Mouse (Mus musculus): ENCODE measurements at regions not wholly inside any gene's neighbourhood (a gene's known extent, or its start where the extent isn't known, plus 50 kb on each side); places are given as distances from the start of the nearest gene placed in this dataset.
"Not testable (repeated sequence)": the region's sequence is repeated elsewhere in the genome, so short reads cannot be mapped to it uniquely, and the experiment has no call there.

GRCm38 (mm10) chr10:23733679-23734078 is 53.4 kb downstream of the Rps12 start:
- WGBS, result 9% methylated on average over 2 of the region's 2 CpGs
- peak; percentile 24 for DNase-seq
- no peaks in the 10 kb centered on the region for H3K4me1 ChIP-seq (ENCODE audit: control insufficient read depth, insufficient read depth, low read length)
- no peak overlapping the region for H3K4me3 ChIP-seq (replicated peaks; ENCODE audit: low read depth, low read length)
- no peaks in the 10 kb centered on the region for H3K9me3 ChIP-seq (ENCODE audit: control insufficient read depth, low read length)
- no peak for ATAC-seq (ENCODE audit: low FRiP score, low TSS enrichment)
- 0 out of 2 replicates have a peak overlapping the region, but pooled peaks have one; percentile 13 for H3K27ac ChIP-seq (replicated peaks; ENCODE audit: low read depth, low read length)
- no peaks in the 10 kb centered on the region for H3K36me3 ChIP-seq (ENCODE audit: control insufficient read depth, insufficient read depth, low read length)
- no peak overlapping the region for H3K4me2 ChIP-seq (ENCODE audit: low read length)
- H3K9ac ChIP-seq (replicated peaks; ENCODE audit: low read length), result no peak overlapping the region
- no peaks in the 10 kb centered on the region for H3K27me3 ChIP-seq (ENCODE audit: control insufficient read depth, insufficient read depth, low read length)

GRCm38 (mm10) chr10:23725960-23726714 is 60.9 kb downstream of the Rps12 start:
- not testable (repeated sequence) for H3K27ac ChIP-seq (replicated peaks; ENCODE audit: low read depth, low read length); H3K9ac ChIP-seq (replicated peaks; ENCODE audit: low read length); H3K36me3 ChIP-seq (ENCODE audit: control insufficient read depth, insufficient read depth, low read length); H3K9me3 ChIP-seq (ENCODE audit: control insufficient read depth, low read length); ATAC-seq (ENCODE audit: low FRiP score, low TSS enrichment); H3K4me1 ChIP-seq (ENCODE audit: control insufficient read depth, insufficient read depth, low read length); H3K4me2 ChIP-seq (ENCODE audit: low read length); H3K27me3 ChIP-seq (ENCODE audit: control insufficient read depth, insufficient read depth, low read length); H3K4me3 ChIP-seq (replicated peaks; ENCODE audit: low read depth, low read length)
- WGBS, result 85% methylated on average over 26 of the region's 28 CpGs
- peak; percentile 5 for DNase-seq

GRCm38 (mm10) chr10:23718124-23718523 is 69.0 kb downstream of the Rps12 start:
- Histone ChIP-seq H3K4me2 (ENCODE audit: low read length) (no peak overlapping the region), H3K27ac (replicated peaks; ENCODE audit: low read depth, low read length) (no peak overlapping the region), H3K9ac (replicated peaks; ENCODE audit: low read length) (no peak overlapping the region), H3K9me3 (ENCODE audit: control insufficient read depth, low read length) (no peaks in the 10 kb centered on the region), H3K4me3 (replicated peaks; ENCODE audit: low read depth, low read length) (no peak overlapping the region), H3K27me3 (ENCODE audit: control insufficient read depth, insufficient read depth, low read length) (no peaks in the 10 kb centered on the region), H3K36me3 (ENCODE audit: control insufficient read depth, insufficient read depth, low read length) (no peaks in the 10 kb centered on the region), H3K4me1 (ENCODE audit: control insufficient read depth, insufficient read depth, low read length) (no peaks in the 10 kb centered on the region)
- WGBS, result 29% methylated on average over 7 of the region's 7 CpGs
- peak; percentile 8 for DNase-seq
- no peak for ATAC-seq (ENCODE audit: low FRiP score, low TSS enrichment)

- WGBS, result 94% methylated on average over 10 of the region's 10 CpGs
- ATAC-seq (ENCODE audit: low FRiP score, low TSS enrichment), result no peak
Observed at GRCm38 (mm10) chr10:23715511-23715910, 71.6 kb downstream of the Rps12 start.

GRCm38 (mm10) chr10:23715101-23715500 is 72.0 kb downstream of the Rps12 start:
- Histone ChIP-seq H3K4me2 (ENCODE audit: low read length) (no peak overlapping the region), H3K4me3 (replicated peaks; ENCODE audit: low read depth, low read length) (no peak overlapping the region), H3K36me3 (ENCODE audit: control insufficient read depth, insufficient read depth, low read length) (no peaks in the 10 kb centered on the region), H3K9ac (replicated peaks; ENCODE audit: low read length) (no peak overlapping the region), H3K4me1 (ENCODE audit: control insufficient read depth, insufficient read depth, low read length) (no peaks in the 10 kb centered on the region), H3K9me3 (ENCODE audit: control insufficient read depth, low read length) (no peaks in the 10 kb centered on the region), H3K27me3 (ENCODE audit: control insufficient read depth, insufficient read depth, low read length) (no peaks in the 10 kb centered on the region), H3K27ac (replicated peaks; ENCODE audit: low read depth, low read length) (no peak overlapping the region)
- WGBS, result 96% methylated on average over 7 of the region's 7 CpGs
- DNase-seq (no peak), ATAC-seq (ENCODE audit: low FRiP score, low TSS enrichment) (no peak)

More at GRCm38 (mm10) chr10:23715511-23715910, 71.6 kb downstream of the Rps12 start:
- no peak overlapping the region for H3K4me3 ChIP-seq (replicated peaks; ENCODE audit: low read depth, low read length)
- H3K27ac ChIP-seq (replicated peaks; ENCODE audit: low read depth, low read length), result no peak overlapping the region
- no peaks in the 10 kb centered on the region for H3K27me3 ChIP-seq (ENCODE audit: control insufficient read depth, insufficient read depth, low read length)
- no peaks in the 10 kb centered on the region for H3K36me3 ChIP-seq (ENCODE audit: control insufficient read depth, insufficient read depth, low read length)
- no peaks in the 10 kb centered on the region for H3K4me1 ChIP-seq (ENCODE audit: control insufficient read depth, insufficient read depth, low read length)
- no peak overlapping the region for H3K4me2 ChIP-seq (ENCODE audit: low read length)
- no peak overlapping the region for H3K9ac ChIP-seq (replicated peaks; ENCODE audit: low read length)
- DNase-seq, result no peak
- H3K9me3 ChIP-seq (ENCODE audit: control insufficient read depth, low read length), result no peaks in the 10 kb centered on the region

GRCm38 (mm10) chr10:23712691-23713378 is 74.2 kb downstream of the Rps12 start:
- H3K9me3 ChIP-seq (ENCODE audit: control insufficient read depth, low read length), result no peaks in the 10 kb centered on the region
- H3K36me3 ChIP-seq (ENCODE audit: control insufficient read depth, insufficient read depth, low read length), result no peaks in the 10 kb centered on the region
- no peak overlapping the region for H3K4me3 ChIP-seq (replicated peaks; ENCODE audit: low read depth, low read length)
- H3K4me1 ChIP-seq (ENCODE audit: control insufficient read depth, insufficient read depth, low read length), result no peaks in the 10 kb centered on the region
- no peak overlapping the region for H3K9ac ChIP-seq (replicated peaks; ENCODE audit: low read length)
- no peaks in the 10 kb centered on the region for H3K27me3 ChIP-seq (ENCODE audit: control insufficient read depth, insufficient read depth, low read length)
- no peak overlapping the region for H3K4me2 ChIP-seq (ENCODE audit: low read length)
- WGBS, result 69% methylated on average over 5 of the region's 5 CpGs
- no peak overlapping the region for H3K27ac ChIP-seq (replicated peaks; ENCODE audit: low read depth, low read length)
- no peak for DNase-seq
- 0 out of 2 replicates have a peak, but pooled peaks have one; percentile 10 for ATAC-seq (ENCODE audit: low FRiP score, low TSS enrichment)

- no peak overlapping the region for H3K9ac ChIP-seq (replicated peaks; ENCODE audit: low read length)
- no peak overlapping the region for H3K27ac ChIP-seq (replicated peaks; ENCODE audit: low read depth, low read length)
- no peaks in the 10 kb centered on the region for H3K27me3 ChIP-seq (ENCODE audit: control insufficient read depth, insufficient read depth, low read length)
- no peaks in the 10 kb centered on the region for H3K4me1 ChIP-seq (ENCODE audit: control insufficient read depth, insufficient read depth, low read length)
- ATAC-seq (ENCODE audit: low FRiP score, low TSS enrichment), result peak; percentile 15; the same call in 1 of the 2 replicates
- no peaks in the 10 kb centered on the region for H3K36me3 ChIP-seq (ENCODE audit: control insufficient read depth, insufficient read depth, low read length)
- DNase-seq, result peak; percentile 40
- H3K4me3 ChIP-seq (replicated peaks; ENCODE audit: low read depth, low read length), result no peak overlapping the region
- WGBS, result 52% methylated on average over 6 of the region's 6 CpGs
- no peak overlapping the region for H3K4me2 ChIP-seq (ENCODE audit: low read length)
- no peaks in the 10 kb centered on the region for H3K9me3 ChIP-seq (ENCODE audit: control insufficient read depth, low read length)
Observed at GRCm38 (mm10) chr10:23711416-23712171, 75.5 kb downstream of the Rps12 start.

- Histone ChIP-seq H3K9ac (replicated peaks; ENCODE audit: low read length) (no peak overlapping the region), H3K27ac (replicated peaks; ENCODE audit: low read depth, low read length) (no peak overlapping the region), H3K4me2 (ENCODE audit: low read length) (no peak overlapping the region), H3K9me3 (ENCODE audit: control insufficient read depth, low read length) (no peaks in the 10 kb centered on the region), H3K36me3 (ENCODE audit: control insufficient read depth, insufficient read depth, low read length) (no peaks in the 10 kb centered on the region), H3K4me3 (replicated peaks; ENCODE audit: low read depth, low read length) (no peak overlapping the region), H3K27me3 (ENCODE audit: control insufficient read depth, insufficient read depth, low read length) (no peaks in the 10 kb centered on the region), H3K4me1 (ENCODE audit: control insufficient read depth, insufficient read depth, low read length) (no peaks in the 10 kb centered on the region)
- no peak for DNase-seq
- WGBS, result 87% methylated on average over 6 of the region's 6 CpGs
- ATAC-seq (ENCODE audit: low FRiP score, low TSS enrichment), result no peak
Observed at GRCm38 (mm10) chr10:23710999-23711398, 76.1 kb downstream of the Rps12 start.
